ENCODE assay signal across 19 mouse cellular contexts in genomic region chr13:103085540-103086121, GRCm38 (mm10).
DNase-seq lines count a peak whose midpoint lies in the region; ATAC-seq lines count a peak whose summit lies in the region.
"Had no signal": no experiment of that assay in that cellular context is flagged by ENCODE, and none has a peak within 500 bp of the region (broad histone marks: within the 10 kb centered on the region; RNA-seq: fewer than 3 reads in every experiment).

No protein-coding gene starts in this region.

- ATAC-seq in hindbrain, embryonic 13.5 days (ENCODE audit: low FRiP score): no peak
- no peak for ATAC-seq in hindbrain, embryonic 11.5 days (ENCODE audit: low FRiP score)

- H3K9me3 ChIP-seq in hindbrain, embryonic 13.5 days: no peaks in the 10 kb centered on the region
- H3K9me3 ChIP-seq in hindbrain, embryonic 11.5 days (ENCODE audit: control insufficient read depth, low read length): no peaks in the 10 kb centered on the region
- H3K9me3 ChIP-seq: limb, embryonic 12.5 days; liver, embryonic 15.5 days had no signal

- no peaks in the 10 kb centered on the region for H3K27me3 ChIP-seq in hindbrain, embryonic 13.5 days
- no peaks in the 10 kb centered on the region for H3K27me3 ChIP-seq in hindbrain, embryonic 11.5 days (ENCODE audit: control insufficient read depth, insufficient read depth, low read length)
- H3K27me3 ChIP-seq: limb, embryonic 12.5 days; liver, embryonic 15.5 days; megakaryocyte, embryonic 14.5 days had no signal

- peak; percentile 59 for DNase-seq in adrenal gland, adult 2 months
- no peak for DNase-seq in adrenal gland, postnatal 4 days (ENCODE audit: low spot score in 2 of 2)
- no peak for DNase-seq in hindbrain, embryonic 11.5 days (ENCODE audit: low spot score)
- DNase-seq in ovary, adult 18-20 months (ENCODE audit: low spot score): peak; percentile 23
- no peak for DNase-seq in ovary, postnatal 10 days (ENCODE audit: low spot score)
- no peak for DNase-seq in cerebellum, adult 11-12 months
- DNase-seq in MN1 (ENCODE audit: low spot score): no peak
- DNase-seq: cerebellum, postnatal 14 days; gastrocnemius, postnatal 14 days; kidney, adult 8-10 months; kidney, postnatal 25 days; lung, postnatal 14 days; right cerebral cortex, postnatal 14 days; thymus, postnatal 25 days had no signal

- WGBS in hindbrain, embryonic 13.5 days: 85% methylated on average over 15 of the region's 15 CpGs
- 87% methylated on average over 15 of the region's 15 CpGs for WGBS in hindbrain, embryonic 11.5 days

- 0 out of 2 replicates have a peak overlapping the region, but pooled peaks have one; percentile 8 for H3K27ac ChIP-seq in hindbrain, embryonic 13.5 days
- no peak overlapping the region for H3K27ac ChIP-seq in hindbrain, embryonic 11.5 days (ENCODE audit: low read depth, low read length)
- H3K27ac ChIP-seq: left cerebral cortex, adult 2 months; limb, embryonic 12.5 days; liver, embryonic 15.5 days had no signal

- H3K4me2 ChIP-seq in hindbrain, embryonic 13.5 days: no peak overlapping the region
- H3K4me2 ChIP-seq in hindbrain, embryonic 11.5 days (replicated peaks; ENCODE audit: low read depth, low read length): no peak overlapping the region
- H3K4me2 ChIP-seq: limb, embryonic 12.5 days; liver, embryonic 15.5 days had no signal

- H3K9ac ChIP-seq in hindbrain, embryonic 13.5 days: peak overlapping the region; percentile 8; the same call in 1 of the 2 replicates
- no peak overlapping the region for H3K9ac ChIP-seq in hindbrain, embryonic 11.5 days (ENCODE audit: low read depth, low read length)
- H3K9ac ChIP-seq: limb, embryonic 12.5 days; liver, embryonic 15.5 days had no signal

- 0 out of 2 replicates have a peak, but pooled peaks cover 4% of the 10 kb centered on the region for H3K4me1 ChIP-seq in hindbrain, embryonic 13.5 days (replicated peaks)
- H3K4me1 ChIP-seq in hindbrain, embryonic 11.5 days (replicated peaks; ENCODE audit: control insufficient read depth, insufficient read depth, low read length): no peaks in the 10 kb centered on the region
- H3K4me1 ChIP-seq: limb, embryonic 12.5 days; liver, embryonic 15.5 days had no signal

- H3K4me3 ChIP-seq in hindbrain, embryonic 13.5 days: no peak overlapping the region
- H3K4me3 ChIP-seq in hindbrain, embryonic 11.5 days (ENCODE audit: low read depth, low read length): no peak overlapping the region
- H3K4me3 ChIP-seq: left cerebral cortex, adult 2 months; limb, embryonic 12.5 days; liver, embryonic 15.5 days; megakaryocyte, embryonic 14.5 days had no signal

- H3K36me3 ChIP-seq in hindbrain, embryonic 13.5 days: no peaks in the 10 kb centered on the region
- H3K36me3 ChIP-seq in hindbrain, embryonic 11.5 days (ENCODE audit: control insufficient read depth, insufficient read depth, low read length): no peaks in the 10 kb centered on the region
- H3K36me3 ChIP-seq: limb, embryonic 12.5 days; liver, embryonic 15.5 days had no signal

Comparison
In these comparisons a context has a peak if more than half of its experiments do, and no peak if none do; other contexts are left out.
1. DNase-seq: peak in adrenal gland, adult 2 months (single experiment) and ovary, adult 18-20 months (single experiment); none in adrenal gland, postnatal 4 days (0 of 2), hindbrain, embryonic 11.5 days (single experiment), ovary, postnatal 10 days (single experiment), cerebellum, adult 11-12 months (single experiment) and MN1 (single experiment).